Mouse (Mus musculus) ovary, postnatal 36 days (tissue): ENCODE data around the gene Zfp513.
"Not testable (repeated sequence)": the region's sequence is repeated elsewhere in the genome, so short reads cannot be mapped to it uniquely, and the experiment has no call there.

ENCODE experiments used
- DNase-seq: peaks from one replicate; pipeline ENCODE4 v3.0.0; 2022; ENCODE audit warnings: low spot score, mixed read lengths

The Zfp513 gene

DNA sequence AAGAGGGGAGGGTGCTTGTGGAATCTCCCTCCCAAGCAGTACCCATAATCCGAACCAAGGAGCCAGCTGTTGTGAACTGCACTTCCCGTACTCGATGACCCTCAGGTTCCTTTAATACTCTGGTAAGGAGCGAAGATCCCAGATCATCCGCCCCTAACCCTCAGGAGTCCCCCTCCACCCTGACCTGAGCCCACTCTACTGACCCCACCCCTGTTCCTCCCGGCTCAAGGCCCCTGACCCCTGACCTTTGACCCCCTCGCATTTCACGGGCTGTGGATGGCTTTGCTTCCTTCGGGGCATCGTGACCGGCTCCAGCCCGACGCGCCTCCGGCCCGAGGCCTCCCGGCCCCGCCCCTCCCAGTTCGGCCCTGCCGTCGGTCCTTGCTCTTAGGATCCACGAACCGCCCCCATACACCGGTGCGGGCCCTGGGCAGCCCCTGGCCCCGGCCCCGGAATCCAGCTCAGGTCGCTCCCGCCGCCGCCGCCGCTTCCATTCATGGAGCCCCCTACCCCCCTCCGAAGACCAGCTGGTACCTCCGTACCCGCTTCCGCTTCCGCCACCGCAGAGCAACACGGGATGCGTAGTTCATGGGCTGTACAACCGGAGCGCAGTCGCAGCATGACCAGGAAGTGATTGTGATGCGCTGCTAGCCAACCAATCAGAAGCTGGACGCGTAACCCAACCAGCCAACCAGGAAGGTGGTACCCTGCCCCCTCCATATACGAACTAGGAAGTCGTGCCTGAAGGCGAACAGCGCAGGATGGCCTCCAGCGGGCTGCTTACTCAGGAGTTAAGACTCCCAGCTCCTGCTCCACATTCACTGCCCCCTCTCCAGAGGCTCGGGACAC, at the start of gene Zfp513:
Zfp513 (minus strand) TSS at position 562 of the 849 bp plus-strand sequence.
- peak; percentile 92 for DNase-seq

DNA sequence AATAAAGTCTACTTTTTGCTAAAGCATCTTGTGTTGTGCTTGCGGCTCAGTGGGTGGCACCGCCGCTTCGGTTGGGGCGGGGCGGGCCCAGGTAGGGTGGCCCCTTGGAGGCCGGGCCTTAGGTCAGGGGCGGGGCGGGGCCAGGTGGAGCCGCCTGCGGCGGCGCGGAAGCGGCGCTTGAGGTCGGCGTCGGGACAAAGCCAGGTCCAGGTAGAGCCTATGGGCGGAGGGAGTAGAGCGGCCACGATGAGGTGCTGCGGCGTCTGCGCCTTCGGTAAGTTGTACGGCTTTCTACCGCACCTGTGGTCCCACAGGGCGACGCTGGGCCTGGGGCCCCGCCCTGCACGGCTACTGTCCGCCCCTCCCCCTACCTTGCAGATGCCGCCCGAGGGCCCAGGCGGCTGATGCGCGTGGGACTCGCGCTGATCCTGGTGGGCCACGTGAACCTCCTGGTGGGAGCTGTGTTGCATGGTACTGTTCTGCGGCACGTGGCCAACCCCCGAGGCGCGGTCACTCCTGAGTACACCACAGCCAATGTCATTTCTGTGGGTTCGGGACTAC, 49.5 kb upstream of the Zfp513 start, which contains the start of gene Krtcap3:
Krtcap3 (plus strand) TSS at position 151 of the 561 bp plus-strand sequence.
- peak; percentile 57 for DNase-seq

DNA sequence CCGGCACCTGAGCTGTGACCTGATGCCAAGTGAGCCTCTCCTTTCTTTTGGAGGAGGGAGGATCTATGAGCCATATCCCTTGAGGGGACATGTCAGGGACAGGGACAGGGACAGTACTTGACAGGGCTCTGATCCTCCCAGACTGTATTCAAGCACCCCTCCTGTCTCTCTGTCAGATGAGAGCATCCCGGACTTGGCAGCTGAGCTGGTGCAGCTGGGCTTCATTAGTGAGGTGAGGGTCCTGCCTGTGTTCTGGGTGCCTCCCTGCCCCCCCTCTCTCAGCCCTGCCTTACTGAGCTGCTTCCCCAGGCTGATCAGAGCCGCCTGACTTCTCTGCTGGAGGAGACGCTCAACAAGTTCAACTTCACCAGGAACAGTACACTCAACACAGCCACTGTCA, 48.6 kb upstream of the Zfp513 start:
- no peak for DNase-seq

DNA sequence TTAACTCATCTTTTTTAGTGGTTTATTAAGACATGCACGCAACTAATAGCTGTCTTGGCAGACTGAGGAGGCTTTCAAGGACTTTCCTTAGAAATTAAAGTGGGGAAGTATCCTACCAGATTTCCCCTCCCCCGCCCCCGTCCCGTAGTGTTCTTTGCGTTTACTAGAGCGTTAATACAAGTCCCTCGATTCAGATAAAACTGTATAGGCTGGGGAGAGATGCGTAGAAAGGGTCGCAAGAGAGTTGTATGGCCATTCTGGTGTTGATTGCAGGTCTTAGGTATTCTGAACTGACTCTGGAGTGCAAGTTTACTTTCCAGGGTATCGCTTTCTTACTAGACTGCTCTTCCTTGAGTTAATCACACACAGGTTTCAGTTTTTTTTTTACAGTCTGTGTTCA, 40.1 kb upstream of the Zfp513 start:
- DNase-seq, result no peak

DNA sequence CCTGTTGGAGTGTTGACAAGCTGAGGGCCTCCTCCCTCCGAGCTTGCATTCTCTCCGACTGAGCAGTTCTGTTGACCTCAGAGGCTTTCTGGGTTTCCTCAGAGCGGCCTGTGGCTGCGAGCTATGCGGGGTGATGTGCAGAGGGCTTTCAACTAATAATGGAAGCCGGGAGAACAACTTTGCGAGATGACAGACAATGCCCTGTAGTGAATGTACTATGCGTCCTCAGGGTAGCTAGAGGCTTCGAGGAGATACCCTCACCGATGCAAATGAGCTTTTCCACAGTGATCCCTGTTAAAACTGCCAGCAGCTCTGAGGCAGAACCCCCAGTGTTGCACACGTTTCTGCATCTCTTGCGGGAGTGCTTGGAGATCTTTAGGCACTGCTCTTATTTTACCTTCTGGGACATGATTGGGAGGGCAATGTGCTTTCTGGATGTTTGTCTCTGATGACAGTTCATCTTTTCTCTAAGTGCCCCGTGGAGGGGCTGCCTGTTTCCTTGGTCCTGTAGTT, 39.5 kb upstream of the Zfp513 start:
- DNase-seq, result no peak

DNA sequence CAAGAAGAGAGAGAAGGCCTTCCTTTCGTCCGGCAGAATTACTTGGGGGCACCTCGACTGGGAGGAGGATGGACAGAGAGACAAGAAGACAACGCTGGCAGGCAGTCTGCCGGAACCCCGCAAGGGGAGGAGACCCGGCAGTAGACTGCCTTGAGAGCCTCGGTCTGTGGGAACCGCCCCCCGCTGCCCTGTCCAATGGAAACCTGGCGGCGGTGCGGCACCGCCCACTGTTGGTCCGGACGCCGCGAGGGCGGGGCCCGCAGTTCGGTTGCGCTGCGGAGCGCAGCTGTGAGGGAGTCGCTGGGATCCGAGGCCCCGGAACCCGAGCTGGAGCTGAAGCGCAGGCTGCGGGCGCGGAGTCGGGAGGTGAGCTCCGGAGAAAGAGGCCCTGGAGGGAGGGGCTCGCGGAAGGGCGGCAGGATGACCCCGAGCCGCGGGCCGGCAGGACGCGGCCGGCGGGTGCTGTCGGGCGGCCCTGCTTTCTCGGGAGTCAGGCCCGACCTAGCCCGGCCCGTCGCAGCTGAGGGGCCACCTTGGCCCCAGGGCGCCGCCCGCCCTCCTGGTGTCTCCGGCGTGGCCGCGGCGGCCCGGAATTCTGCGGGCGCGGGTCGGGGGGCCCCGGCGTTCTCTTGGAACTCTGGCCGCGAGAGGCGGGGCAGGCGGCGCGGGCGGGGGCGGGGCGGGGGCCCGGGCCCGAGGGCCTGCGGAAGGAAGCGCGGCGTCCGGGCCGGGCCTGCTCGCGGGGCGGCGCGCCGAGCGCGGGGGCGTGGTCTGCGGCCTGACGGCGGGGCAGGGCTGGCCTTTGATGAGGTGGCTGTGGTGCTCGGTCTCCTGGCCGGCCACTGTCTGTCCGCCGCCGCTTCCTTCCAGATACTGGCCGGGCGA, 38.8 kb upstream of the Zfp513 start, which contains the start of the genes Nrbp1 and Gm9970:
Nrbp1 (plus strand) TSS at position 228 of the 885 bp plus-strand sequence.
Gm9970 (minus strand) TSS at position 596 of the 885 bp plus-strand sequence.
- DNase-seq, result peak; percentile 96

DNA sequence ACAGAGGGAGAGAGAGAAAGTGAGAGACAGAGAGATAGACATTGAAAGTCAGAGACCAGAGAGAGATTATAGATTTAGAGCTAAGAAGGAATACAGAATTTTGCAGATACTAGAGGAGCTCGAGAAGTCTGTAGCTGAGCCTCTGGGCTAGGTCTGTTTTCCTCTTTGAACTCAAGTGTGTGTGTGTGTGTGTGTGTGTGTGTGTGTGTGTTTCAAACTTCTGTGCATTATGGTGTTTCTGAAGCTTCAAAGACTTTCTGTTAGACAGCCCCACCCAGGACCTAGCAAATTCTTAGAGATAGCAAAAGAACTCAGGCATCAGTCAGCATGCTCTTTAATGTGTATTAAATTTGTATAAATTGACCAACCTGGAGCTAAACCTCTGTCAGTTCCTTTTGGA, 24.5 kb upstream of the Zfp513 start:
- no peak for DNase-seq

DNA sequence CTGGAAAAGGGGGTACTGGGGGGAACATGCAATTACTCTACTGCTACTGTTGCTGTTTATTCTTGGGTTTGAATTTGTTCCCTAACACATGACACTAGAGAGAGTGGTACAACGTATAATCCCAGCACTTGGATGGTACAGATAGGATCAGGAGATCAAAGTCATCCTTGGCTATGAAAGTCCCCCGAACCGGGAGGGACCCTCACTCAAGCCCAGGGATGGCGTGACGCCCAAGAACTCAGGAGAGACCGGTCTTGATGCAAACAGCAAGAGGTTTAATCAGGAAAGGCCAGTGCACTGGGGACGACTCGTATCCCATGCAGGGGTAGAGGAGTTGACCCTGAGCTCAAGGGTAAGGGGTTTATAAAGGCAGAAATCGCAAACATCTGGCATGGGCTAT, 20.6 kb upstream of the Zfp513 start:
- DNase-seq, result no peak

DNA sequence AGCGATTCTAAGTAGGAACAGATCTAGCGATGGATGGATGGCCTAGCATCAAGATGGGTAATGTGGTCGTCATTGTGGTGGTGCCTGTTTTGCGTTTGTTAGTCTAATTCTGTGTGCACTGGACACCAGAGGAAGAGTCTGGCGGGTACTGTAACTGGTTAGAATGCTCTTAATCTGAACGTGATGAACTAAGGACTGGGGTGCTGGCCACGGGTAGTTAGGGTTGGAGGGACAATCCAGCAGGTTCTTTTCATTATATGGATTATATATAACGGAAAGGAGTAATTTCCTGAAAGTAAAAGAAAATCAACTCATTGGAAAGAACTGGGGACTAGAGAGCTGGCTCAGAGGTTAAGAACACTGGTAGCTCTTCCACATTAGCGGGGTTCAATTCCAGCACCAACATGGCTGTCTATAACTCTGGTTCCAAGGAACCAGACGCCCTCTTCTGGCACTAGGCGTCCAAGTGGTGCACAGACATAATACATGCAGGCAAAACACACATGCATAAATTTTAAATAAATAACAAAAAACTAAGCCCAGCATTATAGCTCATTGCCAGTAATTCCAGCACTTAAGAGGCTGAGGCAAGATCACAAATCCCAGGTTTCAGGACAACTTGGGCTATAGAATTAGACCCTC, 19.3 kb upstream of the Zfp513 start:
- no peak for DNase-seq

DNA sequence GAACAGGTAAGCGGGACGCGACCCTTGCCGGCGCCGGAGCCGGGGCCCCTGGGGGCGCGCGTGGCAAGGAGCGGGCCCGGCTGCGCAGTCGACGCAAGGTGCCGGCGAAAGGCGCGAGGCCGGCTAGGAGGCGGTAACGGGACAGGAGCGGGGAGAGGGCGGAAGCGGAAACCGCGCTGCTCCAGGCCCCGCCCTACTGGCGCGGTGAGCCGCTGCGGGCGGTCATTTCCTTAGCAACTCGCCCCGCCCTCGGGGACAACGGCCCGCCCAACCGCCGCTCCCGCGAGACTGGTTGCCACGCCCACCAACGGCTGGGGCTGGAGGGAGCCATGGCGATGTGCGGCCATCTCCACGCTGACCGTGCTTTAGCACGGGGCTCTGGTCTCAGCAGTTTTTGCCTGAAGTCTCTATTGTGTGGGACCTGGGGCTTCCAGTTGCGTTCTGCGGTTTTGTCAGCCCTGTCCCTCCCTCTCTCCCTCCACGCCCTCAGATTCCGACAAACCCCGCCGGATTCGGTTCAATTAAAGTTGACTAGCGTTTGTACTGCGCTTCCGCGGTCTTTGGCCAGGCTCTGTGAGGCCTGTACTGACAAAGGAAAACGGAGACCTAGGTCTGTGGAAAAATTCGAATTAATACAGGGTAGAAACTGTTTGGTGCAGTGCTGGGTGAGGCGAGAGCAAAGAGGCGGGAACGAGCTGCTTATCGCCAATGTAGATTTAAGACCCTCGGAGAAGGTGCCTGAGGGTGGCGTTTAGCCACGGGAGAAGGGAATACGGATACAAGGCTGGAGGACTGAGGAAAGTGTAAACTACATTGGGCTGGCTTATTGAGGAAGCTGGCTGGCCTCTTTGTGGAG, 18.6 kb upstream of the Zfp513 start, which contains the start of gene Ppm1g:
Ppm1g (minus strand) TSS at position 240 of the 856 bp plus-strand sequence.
- peak; percentile 99 for DNase-seq

DNA sequence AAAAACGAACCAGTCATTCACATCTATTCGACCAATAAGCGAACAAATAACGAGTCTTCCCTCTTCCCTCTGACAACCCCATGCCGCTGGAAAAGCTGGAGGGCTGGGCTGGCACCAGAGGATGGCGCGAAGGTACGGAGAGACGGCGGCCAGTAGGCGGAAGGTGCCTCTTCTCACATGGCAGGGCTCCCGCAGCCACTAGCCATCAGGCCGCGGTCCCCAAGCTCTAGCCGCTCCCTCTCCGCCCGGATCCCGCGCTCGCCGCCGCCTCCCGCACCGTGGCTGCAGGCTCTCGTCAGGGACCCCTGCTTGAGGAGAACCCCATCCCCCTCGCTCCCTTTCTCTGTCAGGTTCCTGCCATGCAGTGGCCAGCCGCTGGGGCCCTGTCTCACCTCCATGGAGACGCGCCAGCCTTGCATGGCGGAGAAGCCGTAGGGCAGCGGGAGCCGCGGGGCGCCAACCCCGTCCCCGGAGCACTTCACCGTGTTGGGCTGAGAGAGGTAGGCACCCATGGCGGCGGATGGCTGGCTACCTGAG, 17.9 kb upstream of the Zfp513 start:
- DNase-seq, result no peak

DNA sequence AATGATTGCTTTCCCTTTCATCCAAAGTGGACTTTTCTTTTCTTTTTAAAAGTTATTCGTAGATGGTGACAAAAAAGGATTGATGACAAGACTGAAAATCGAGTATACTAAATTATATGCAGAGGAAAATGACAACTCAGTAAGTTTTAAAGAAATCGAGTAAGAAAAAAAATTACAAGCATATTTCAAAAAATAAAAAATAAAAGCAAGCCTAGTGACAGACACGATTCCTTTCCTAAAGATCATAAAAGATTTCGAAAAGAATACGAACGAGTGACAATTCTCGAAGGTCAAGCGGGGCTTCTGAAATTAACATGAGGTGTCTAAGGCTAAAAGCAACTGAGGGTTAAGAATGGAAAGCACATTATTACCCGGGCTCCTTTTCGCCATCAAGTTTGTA, 17.4 kb upstream of the Zfp513 start:
- DNase-seq, result no peak

DNA sequence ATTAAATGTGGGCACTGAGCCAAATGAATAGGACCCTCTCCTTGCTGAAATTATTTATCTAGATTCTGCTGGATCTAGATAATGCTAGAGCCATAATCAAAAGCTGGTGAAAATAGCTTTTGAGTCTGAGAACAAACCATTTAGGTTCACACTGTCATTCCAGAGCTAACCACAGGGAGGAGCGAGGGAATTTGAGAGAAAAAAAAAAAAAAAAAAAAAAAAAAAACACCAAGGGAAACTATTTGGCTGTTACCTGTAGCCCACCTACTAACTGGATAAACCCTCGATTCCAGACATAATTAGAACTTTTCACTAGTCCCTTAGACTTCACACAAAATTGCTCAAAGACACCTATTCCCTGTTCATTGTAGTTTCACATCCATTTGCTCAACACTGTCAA, 17.0 kb upstream of the Zfp513 start:
- no peak for DNase-seq

DNA sequence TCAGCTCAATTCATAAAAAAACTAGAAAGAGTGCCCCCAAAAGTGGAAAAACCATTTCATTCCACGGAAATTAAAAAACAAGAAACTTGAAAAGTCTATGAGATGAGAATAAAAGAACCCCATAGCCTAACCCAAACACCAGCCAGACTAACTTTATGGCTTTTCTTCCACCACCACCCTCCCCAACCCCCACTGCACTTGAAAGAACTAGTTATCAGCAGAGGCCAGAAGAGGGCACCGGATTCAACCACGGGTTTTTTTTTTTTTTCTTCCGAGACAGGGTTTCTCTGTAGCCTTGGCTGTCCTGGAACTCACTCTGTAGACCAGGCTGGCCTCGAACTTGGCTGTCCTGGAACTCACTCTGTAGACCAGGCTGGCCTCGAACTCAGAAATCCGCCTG, 16.2 kb upstream of the Zfp513 start:
- DNase-seq, result no peak

DNA sequence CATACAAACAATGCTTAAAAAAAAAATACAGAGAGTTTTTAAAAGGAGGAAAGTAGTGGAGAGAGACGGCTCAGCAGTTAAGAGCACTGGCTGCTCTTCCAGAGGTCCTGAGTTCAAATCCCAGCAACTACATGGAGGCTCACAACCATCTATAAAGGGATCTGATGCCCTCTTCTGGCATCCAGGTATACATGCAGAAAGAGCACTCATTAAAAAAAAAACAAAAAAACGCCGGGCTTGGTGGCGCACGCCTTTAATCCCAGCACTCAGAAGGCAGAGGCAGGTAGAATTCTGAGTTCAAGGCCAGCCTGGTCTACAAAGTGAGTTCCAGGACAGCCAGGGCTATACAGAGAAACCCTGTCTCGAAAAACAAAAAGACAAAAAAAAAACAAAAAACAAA, 14.5 kb upstream of the Zfp513 start:
- DNase-seq, result not testable (repeated sequence)

DNA sequence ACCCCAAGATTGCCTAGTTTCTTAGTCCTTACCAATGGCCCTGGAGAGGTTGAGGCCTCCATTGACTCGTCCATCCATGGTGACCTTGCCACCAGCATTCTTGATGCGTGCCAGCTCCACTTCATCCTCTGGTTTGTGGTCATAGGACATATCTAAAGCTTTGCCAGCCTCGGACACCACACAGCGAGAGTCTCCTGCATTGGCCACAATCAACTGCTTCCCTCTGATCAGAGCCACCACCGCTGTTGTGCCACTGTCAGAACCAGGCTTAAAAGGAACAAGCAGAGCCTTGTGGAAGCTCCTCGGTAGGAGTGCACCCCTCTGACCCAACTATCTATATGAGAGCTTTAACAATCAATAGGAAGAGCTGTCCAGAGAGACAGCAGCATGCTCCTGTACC, 2.3 kb upstream of the Zfp513 start:
- no peak for DNase-seq

DNA sequence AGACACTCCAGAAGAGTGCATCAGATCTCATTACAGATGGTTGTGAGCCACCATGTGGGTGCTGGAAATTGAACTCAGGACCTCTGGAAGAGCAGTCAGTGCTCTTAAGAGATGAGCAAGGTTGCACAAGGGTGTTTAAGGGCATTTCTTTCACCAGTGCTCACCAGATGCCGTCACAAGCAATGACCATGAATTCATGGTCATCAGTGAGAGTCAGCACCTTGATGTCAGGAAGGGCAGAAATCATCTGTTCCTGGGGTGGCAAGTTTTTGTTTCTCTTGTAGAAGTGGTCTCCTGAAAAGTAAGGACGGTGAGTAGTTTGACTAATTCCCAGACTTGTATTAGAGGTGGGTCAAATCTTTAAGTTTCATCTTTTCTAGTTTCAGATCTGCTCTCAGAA, 1.8 kb upstream of the Zfp513 start:
- no peak for DNase-seq

DNA sequence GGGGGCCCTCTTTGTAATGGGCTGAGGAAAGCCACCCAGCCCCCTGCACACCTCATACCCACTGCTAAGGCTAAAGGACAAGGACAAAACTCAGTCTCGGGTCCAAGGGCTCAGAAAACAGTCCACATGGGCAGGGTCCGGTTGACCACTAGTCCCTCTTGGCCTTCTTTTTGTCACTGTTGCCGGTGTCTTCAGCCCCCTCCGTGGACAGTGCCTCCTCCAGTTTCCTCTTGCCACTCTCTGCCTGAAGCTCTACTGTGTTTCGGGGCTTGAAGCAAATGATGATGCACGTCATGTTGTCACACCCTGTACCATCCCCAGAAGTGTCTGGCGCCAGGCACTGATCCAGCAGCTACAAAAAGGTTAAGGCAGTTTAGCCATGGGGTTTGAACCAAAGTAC, 830 bp upstream of the Zfp513 start:
- DNase-seq, result no peak

DNA sequence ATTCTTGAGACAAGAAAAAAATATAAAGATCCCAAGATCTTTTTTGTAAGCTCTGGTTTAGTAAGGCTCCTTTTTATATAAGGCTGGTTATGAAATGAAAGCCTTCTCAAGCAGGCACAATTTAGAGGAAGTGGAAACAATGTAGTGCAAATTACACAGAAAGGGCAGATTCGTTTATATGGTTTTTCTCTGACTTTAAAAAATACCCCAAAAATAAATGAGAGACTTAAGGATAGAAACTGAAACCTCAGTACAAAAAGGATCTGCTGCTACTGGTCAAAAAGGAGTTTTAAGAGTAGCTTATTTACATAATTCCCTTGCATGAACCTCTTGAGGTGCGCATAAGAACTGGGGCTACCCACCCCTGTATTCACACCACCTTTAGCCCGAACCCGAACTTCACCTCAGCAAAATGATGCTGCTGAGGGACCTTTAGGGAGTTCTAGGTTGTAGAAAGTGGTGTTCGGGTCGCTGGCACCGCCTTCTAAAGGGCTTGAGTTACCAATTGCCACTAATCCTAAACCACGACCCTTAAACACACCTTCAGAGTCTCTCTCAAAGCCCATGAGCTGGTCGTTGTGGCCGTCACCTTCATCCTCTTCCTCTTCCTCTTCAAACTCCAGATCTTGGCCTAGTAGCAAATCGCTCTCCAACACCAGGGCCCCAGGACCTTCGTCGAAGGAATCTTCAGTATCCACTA, 911 bp downstream of the Zfp513 start:
- DNase-seq, result no peak

DNA sequence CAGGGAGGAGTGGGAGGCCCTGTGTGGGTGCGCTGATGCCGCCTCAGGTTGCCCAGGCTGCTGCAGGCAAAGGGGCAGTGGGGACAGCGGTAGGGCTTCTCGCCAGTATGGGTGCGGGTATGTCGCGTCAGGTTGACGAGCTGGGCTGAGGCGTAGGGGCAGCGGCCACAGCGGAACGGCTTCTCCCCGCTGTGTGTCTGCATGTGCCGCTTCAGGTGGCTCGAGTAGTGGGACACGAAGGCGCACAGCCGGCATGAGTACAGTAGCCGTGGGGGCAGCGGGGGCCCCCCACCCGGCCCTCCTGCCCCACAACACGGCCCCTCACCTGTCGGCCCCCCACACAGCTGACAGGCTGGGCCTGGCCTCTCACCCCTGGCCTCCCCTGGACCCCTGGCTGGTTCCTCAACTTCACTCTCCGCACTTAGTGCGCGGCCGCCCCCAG, 1.8 kb downstream of the Zfp513 start:
- DNase-seq, result peak; percentile 36
